Mouse (Mus musculus) left cerebral cortex, postnatal 4 days (tissue): ENCODE data around the gene Vsx1. TPM values are rescaled to one million over a fixed set of nuclear protein-coding genes. Genes with fewer than 3 reads are reported as not detected.

ENCODE experiments used
- DNase-seq: peaks from one replicate; pipeline ENCODE4 v3.0.0-alpha.2; 2022
- intact Hi-C: fragments of 180-260 bp; cut with DNase I; formaldehyde crosslinking; loops from one replicate; pipeline ENCODE4 v1.15.1; 2025
- total RNA-seq, 2 experiments: library from RNA; stranded (reverse); gene quantifications; 2 replicates each; pipeline ENCODE4 v1.2.3; 2021

Vsx1 gene
- total RNA-seq, result under 1 TPM; 0.10 to 0.12 TPM

DNA sequence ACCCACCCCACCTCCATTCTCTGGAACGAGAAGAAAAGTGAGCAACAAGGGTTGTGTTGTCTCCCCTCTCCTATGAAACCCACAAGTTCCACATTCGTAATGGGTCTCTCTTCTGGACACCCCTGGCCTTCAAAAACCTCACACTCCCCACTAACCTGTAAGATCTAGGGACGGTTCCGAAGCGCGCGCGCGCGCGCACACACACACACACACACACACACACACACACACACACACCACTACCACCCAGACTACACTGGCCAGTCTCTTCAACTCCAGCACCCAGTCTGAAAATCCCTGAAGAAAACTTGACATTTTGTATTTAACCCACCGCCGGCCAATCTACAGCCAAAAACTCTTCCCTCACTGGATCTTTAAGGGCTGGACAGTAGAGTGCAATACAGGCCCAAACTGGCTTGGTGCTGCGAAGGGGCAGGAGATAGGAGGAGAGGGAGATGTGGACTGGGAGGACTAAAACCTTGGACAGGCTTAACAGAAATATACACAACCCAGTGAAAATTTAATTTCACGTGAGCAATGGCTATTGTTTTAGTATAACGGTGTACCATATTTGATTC lies at the start of gene Vsx1:
Gene Vsx1, minus strand, starts transcription at position 138 of the 578 bp plus-strand sequence.
- intact Hi-C loops, result no loop called here
- no peak for DNase-seq

DNA sequence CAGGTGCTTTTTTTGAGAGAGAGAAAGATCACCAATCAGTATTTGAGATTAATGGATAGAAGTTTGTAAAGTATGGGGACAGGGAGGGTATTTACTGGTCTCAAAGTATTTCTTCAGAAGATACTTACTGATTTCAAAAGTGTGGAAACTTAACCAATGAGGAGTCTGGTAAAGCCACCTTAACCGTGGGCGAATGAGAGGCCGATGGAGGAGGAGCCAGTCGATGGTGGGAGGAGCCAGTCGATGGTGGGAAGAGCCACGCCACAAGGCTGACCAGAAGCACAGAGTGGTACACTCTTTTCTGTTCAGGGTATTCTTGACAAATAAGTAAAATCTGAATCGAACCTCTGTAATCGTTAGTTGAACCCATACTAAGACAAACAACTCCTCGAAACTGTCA lies 48.7 kb upstream of the Vsx1 start:
- no peak for DNase-seq
- intact Hi-C loops, result no loop called here

DNA sequence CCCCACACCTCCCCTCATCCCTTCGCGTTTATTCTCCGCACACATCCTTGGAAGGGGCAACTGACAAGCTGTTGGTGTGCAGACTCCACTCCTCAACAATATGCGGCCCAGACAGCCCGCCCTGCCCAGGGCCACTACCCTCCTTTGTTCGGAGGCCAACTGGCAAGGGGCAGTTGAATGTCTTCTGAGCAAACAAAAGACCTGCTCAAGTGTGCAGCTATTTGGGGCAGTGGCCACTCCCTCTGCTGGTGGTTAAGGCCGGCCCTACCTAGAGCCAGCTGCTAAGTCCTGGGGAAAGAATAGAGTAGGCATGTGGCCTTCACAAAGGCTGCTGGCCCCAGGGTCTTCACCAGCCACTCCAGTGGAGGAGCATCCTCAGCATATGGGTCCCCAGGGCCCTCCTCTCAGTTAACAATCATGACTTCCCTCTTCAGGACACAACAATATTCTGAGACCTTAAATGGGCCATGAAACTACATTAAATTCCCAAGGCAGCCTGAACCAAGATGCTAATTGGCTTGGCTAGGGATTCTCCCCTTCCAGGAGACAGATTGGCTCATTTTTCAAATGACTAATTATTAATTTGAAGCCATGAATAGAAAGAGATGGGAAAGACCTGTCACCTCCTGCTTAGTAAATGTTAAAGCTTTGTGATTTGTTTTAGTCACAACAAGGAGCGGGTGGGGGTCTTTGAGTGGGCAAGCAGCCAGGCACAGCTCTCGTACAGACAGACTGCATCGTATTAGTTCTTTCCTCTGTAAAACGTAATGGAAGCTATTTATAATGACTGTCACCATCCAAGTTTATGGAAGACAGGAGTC lies 46.8 kb upstream of the Vsx1 start:
- peak; percentile 58 for DNase-seq
- intact Hi-C loops, result no loop called here

DNA sequence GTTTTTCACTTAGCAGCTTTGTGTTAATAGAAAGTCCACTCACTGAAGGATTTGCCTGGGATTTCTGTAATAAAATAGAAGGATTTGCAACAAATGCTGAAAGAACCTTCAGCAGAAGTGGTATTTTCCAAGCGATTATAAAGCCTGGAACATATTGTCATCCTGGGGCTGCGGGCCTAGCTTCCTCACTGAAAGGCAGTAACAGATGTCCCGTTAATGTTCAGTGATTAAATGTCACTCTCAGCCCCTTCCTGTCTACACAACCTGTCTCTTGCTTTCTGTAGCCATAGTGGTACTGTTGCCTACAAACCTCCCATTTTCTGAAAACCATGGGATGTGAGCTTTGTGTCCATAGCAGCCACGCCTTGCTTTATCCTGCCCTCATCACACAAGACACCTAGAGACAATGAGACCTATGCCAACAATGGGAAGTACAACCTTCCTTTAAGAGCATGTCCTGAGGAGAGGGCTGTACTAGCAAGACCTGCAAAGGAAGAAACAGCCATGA lies 23.1 kb upstream of the Vsx1 start:
- no peak for DNase-seq
- intact Hi-C loops, result no loop called here

DNA sequence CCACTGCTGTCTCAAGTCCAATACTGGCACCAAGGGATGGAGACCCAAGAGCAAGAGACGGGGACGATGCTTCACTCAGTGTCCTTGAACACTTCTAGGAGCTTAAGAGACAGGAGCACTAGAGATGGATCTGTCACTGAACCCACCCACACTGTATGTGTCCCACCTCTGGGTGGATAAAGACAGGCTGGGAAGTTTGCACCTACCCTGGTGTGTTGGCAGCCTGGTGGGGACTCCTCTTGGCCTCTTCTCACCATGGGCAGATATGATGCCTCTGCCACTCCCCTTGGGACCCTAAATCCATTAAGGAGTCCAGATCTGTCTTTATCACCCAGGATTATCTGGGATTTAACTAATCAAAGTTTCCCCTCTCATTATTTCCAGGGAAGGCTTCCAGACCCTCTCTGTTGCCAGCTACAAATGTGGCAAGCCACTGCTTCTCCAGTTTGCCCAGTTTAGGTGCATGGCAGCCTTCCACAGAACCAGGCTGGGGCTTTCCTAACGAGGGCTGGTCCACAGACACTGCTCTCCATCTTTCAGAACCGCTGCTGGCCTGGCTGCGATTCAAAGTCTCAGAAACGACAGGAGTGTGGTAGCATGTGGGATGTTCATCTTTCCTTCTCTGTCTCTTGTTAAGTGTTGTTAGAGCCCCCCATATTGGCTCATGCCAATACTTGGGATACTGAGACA lies 2.5 kb upstream of the Vsx1 start:
- peak; percentile 21 for DNase-seq
- intact Hi-C loops, result no loop called here

DNA sequence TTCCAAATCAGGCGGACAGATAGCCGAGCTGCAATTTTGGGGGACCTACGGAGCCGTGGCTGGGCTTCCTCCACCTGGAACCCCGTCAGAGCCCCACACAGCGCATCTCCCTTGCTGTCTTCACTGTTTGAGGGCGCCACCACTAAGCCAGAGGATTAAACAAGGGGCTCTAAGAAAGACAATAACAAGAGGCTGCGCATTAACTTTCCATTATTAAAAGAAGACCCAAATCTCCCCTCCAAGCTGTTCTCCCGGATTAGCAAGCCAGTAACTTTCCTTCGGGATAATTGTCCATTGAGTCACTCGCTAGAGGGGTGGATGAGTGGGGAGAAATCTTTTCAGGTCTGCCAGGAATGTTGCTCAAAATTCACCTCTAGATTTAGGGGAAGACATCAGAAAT lies 1.1 kb upstream of the Vsx1 start:
- intact Hi-C loops, result no loop called here
- DNase-seq, result no peak

DNA sequence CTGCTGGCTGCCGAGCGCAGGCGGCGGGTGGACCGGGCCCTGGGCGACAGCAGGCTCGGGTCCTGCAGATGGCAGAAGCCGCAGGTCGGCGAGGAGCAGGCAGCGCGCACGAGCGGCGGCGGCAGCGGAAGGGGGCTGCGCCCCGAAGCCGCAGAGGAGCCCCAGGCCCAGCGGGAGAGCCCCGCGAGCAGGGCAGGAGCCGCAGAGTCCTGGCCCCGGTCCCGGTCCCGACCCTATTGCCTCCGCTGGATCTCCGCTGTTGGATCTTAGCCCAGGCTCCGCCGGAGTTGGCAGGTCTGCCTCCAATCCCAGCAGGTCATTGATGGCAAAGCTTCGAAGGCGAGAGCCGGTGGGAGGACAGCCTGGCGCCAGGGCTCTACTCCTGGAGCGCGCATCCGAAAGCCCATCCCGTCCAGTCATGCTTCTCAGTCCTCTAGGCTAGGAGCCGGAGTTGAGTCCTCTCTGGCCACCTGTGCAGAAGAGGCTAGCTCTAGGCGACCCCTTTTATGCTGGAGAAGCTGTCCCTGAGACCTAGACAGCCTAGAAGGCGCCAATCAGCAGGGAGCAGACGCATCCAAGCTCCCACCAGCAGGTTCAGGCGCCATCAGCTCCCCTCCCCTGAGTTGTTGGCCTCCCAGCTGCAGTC lies 496 bp downstream of the Vsx1 start:
- DNase-seq, result peak; percentile 96
- intact Hi-C loops, result no loop called here

DNA sequence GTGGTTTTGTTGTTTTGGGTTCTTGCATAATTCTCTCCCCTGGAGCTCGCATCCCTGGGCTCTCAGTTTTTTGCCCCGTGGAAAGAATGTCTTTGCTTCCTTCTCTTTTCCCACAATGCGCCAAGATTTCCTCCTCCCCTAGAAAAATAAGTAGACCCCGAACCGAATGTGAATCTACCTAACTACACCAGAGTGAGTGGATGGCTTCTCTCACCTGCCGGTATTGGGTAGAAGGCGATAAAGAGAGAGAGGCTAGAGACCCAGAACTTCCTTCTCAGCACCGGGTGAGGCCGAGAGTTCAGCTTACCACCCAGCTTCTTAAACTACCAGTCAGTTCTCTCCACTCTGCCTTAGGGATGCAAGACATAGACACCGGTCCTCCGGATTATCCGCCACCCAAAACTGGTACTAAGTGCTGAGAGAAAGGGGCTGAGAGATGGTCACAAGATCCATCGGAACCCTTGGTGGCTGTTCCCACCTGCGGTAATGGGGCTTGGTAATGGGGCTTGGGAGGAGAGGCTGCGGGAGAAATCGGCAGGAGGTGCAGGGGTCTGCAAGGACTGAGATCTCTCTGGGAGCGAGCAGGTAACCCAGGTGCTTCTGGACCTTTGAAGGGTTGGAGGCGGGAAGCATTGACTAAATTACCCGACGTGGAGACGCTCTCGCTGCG lies 1.2 kb downstream of the Vsx1 start:
- no peak for DNase-seq
- intact Hi-C loops, result no loop called here

DNA sequence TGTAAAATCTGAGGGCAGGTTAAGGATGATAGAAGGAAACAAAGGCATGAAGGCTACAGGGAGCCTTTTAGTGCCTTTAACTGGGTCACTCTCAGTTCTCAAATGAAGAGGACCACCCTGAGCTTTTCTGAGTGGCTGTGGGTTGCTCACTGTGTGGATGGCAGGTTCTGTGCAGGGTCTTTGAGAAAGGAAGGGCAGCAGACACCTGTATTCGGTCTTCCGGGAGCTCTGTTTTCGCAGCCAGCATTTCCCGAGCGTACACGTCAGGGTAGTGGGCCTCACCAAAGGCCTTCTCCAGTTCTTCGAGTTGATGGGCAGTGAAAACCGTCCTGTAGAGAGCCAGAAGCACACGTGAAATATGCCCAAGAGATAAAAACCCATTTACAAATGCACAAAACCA lies 3.8 kb downstream of the Vsx1 start:
- DNase-seq, result no peak
- intact Hi-C loops, result no loop called here

DNA sequence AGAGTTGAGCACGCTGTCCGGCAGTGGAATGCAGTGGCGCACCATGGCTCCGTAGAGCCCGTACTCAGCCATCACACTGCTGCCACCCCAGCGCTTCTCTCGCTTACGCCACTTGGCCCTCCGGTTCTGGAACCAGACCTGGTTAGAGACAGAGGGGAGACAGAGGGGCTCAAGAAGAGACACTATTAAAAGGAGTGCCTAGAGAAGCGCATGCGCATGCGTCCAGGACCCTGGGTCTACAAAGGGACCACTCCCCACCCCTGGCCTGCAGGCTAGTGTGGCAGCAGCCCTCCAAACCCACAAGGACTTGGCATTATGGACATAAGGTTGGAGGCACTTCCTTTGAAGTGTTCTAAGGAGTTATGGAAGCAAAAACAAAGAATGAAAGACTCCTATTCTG lies 4.7 kb downstream of the Vsx1 start:
- intact Hi-C loops, result no loop called here
- DNase-seq, result no peak

DNA sequence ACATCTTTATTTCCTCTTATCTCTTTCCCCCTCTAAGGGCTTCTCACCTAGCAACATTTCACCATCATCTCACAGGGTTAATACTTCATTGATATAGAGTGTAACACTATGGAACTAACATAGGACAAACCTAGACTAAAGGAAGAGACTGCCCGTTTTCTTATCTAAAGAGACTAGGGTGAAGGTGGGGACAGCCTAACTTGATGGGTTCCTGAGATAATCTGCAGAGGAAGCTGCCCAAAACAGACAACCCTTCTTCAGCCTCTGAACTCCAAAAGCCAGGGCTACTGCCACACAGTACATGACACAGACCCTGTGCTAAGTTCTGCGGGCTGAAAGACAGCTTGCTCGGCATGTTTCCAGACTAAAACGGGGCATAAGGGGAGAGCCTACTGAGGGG lies 7.6 kb downstream of the Vsx1 start:
- DNase-seq, result no peak
- intact Hi-C loops, result no loop called here

DNA sequence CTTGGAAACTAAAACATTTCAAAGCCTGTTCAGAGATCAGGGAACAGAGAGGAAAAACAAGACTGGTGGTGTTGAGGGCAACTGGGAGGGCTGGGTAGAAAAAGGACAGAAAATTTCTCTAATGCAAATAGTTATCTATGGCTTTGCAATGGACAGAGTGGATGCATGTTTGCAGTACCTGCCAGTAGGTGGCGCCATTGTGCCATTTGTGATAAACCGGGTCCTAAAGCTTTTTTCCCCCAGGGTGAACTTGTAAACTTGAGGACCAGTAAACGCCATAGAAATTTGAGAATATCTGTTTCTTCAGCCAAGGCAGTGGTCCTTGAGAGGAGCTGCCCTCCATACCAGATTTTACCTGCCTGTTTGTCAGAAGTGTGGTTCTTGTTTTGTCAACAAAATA lies 10.8 kb downstream of the Vsx1 start:
- DNase-seq, result peak; percentile 81
- intact Hi-C loops, result loop anchor here (5.0 to 10.0 kb wide), 2 partner anchors 69 to 226 kb away; partner anchors contain the start of genes Abhd12, Entpd6 and Gins1

DNA sequence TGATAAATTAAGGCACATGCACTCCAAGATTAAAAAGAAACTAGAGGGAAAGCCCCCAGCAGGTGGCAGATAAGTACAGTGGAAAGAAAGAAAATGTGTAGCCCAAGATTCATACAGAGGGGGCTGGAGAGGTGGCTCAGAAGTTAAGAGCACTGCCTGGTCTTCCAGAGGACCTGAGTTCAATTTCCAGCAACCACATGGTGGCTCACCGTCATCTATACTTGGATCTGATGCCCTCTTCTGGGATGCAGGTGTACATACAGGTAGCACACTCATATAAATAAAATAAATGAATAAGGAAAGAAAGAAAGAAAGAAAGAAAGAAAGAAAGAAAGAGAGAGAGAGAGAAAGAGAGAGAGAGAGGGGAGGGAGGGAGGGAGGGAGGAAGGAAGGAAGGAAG lies 13.6 kb downstream of the Vsx1 start:
- intact Hi-C loops, result loop anchor here (2.0 to 10.0 kb wide), 3 partner anchors 67 to 229 kb away; partner anchors contain the start of genes Abhd12, Apmap, Entpd6 and Gins1
- DNase-seq, result no peak

DNA sequence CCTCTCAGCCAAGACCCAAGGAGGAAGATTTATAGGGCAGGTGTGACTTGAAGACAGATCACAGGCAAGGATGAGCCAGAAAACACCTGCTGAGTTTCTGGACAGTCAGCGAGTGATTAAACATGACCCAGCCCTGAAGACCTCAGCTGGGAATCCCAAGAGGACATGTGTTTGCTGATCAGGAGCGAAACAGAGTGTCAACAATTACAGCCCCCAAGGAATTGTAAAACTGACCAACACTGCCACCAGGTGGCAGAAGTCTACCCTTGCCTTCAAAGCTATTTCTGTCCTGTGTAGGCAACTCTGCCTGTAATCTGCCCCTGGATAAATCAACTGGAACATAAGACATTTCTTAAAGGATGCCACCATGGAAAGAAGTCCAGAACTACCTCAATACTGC lies 14.3 kb downstream of the Vsx1 start:
- peak; percentile 68 for DNase-seq
- intact Hi-C loops, result loop anchor here (2.0 to 10.0 kb wide), 3 partner anchors 66 to 230 kb away; partner anchors contain the start of genes Abhd12, Apmap, Entpd6 and Gins1

DNA sequence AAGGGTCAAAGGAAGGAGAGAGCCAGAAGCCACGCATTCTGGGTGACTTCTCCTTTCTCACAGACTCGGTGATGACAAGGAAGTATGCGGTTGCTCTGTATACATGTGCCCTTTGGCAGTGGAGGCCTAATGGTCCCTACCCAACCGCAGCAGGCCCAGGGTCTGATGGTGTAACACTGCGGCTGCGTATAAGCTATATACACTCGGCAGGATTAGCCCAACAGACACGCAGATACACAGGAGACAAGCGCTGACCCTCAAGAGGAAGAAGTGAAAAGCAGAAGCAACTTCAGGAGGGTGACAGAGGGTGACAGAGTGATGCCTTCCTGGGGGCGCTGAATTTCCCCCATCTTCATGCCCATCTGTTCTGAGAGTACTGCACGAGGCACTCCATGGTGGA lies 15.2 kb downstream of the Vsx1 start:
- intact Hi-C loops, result loop anchor here (2.0 to 10.0 kb wide), 2 partner anchors 65 to 231 kb away; partner anchors contain the start of genes Abhd12, Apmap and Gins1
- no peak for DNase-seq

DNA sequence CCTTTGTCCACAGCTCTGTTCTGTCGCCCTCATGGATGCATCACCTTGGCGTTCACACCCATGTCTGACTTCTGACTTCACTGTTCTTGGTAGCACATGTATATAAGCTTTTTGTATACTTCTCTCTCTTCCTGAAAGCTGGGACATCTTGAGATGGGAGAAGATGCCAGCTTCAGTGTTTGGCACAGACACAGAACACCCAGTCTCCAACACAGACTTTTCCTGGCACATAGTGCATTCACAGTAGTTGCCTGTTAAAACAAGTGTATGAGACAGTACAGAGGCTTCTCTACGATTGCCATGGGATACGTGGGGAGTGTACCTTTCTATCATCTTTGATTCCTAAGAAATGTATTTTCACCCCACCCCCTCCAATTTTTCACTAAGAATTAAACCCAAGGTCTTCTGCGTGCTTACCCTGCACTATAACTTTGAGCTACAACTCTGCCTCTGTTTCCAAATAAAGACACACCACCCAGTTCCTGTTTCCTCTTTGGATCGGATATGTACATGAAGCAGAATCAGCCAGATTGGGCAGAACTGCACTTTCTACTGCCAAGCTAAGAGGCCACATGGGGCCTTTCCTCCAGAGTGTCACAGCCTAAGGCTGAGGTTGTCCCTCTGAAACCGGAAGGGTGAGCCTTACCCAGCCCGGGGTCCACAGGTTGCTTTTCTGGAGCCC lies 17.4 kb downstream of the Vsx1 start:
- intact Hi-C loops, result loop anchor here (10.0 kb wide), 1 partner anchor 233 kb away; the partner anchor contains the start of genes Abhd12 and Gins1
- DNase-seq, result no peak

DNA sequence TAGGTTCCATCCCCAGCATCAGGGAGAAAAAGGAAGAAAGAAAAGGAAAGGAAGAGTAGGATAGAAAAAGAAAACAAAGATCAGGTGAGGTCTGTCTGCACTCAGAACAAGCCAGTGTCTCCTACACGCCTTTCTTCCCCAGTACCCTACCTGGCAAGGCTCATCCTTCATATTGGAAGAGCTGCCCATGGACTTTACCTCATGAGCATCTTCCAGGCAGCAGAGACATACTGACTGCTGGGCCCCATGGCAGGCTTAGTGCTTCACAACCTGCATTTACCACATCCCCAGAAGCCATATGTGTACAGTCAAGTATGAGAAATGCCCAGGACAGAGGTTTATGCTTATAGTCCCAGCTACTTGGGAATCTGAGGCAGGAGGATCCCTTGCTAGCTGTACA lies 18.2 kb downstream of the Vsx1 start:
- no peak for DNase-seq
- intact Hi-C loops, result loop anchor here (10.0 kb wide), 1 partner anchor 234 kb away; the partner anchor contains the start of genes Abhd12 and Gins1

DNA sequence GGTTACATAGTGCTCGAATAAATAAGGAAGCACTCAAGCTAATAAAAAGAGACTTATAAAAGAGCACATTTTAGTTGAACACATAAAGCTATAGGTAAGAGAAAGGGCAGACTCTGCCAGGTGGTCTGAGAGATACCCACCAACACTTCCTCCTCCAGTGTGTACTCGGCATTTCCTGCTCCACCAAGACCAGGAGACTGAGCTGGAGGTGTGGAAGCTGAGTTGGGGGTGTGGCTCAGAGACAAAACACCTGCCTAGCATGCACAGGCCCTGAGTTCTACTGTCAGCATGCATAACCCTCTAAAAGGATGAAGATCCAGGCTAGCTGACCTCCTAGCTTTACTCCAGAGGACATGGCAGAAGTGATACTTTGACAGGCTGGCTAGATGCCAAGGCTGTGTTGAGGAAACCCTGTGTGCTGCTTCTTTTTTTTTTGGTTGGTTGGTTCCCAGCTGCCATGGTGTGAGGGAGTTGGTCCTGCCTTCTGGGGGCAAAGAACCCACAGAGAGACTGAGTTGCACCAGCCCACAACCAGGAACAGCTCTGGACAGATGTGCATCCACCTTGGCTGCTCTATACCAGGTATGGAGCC lies 19.6 kb downstream of the Vsx1 start:
- intact Hi-C loops, result loop anchor here (10.0 kb wide), 1 partner anchor 235 kb away; the partner anchor contains the start of genes Abhd12 and Gins1
- no peak for DNase-seq

DNA sequence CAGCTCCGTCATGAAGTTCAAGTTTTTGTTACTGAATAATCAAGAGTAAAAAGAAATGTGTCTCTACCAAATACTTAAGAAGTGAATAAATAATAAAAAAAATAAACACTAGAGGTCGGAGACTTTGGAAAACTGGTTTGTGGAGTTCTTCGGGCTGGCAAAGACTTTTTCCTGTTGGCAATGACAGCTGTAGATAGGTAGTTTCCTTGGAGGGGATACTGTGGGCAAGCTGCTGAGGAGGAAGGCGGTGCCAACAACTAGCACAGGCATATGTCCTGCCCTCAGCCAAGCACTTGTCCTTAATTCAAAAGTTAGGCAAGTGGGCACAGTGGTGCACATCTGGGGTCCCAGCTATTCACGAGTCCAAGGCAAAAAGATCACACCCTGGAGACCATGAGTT lies 20.2 kb downstream of the Vsx1 start:
- intact Hi-C loops, result no loop called here

More for the DNA sequence above, 20.2 kb downstream of the Vsx1 start:
- no peak for DNase-seq
